Mouse (Mus musculus) heart, adult 8-10 months (tissue): Measurements from ENCODE around the gene Epn1. TPM values are rescaled to one million over a fixed set of nuclear protein-coding genes. Genes with fewer than 3 reads are reported as not detected.

Experiments
- DNase-seq: peaks from one replicate; pipeline ENCODE4 v3.0.0; 2022; ENCODE audit warnings: low spot score
- total RNA-seq, 4 experiments: library from RNA; stranded (reverse); gene quantifications; 2 replicates each; pipeline ENCODE4 v1.2.4; 2022

The Epn1 gene
- 100 to 1,000 TPM; 164 to 192 (median 185) TPM for total RNA-seq

GRCm38 (mm10) chr7:5080010-5080751 lies at the start of gene Epn1:
Gene Epn1, plus strand, starts transcription at chr7:5080235.
- peak; percentile 97 for DNase-seq

GRCm38 (mm10) chr7:5030554-5031275 lies 49.3 kb upstream of the Epn1 start:
- DNase-seq = no peak

GRCm38 (mm10) chr7:5031496-5031895 lies 48.5 kb upstream of the Epn1 start:
- no peak for DNase-seq

- DNase-seq = no peak
Observed at GRCm38 (mm10) chr7:5033818-5034217, 46.2 kb upstream of the Epn1 start, which contains the start of gene 4632433K11Rik. Gene 4632433K11Rik, plus strand, starts transcription at chr7:5034118.

- no peak for DNase-seq
Observed at GRCm38 (mm10) chr7:5035628-5036027, 44.4 kb upstream of the Epn1 start.

- DNase-seq = no peak
Observed at GRCm38 (mm10) chr7:5036136-5036535, 43.9 kb upstream of the Epn1 start.

GRCm38 (mm10) chr7:5037026-5037425 lies 43.0 kb upstream of the Epn1 start:
- DNase-seq = no peak

GRCm38 (mm10) chr7:5037467-5037866 lies 42.6 kb upstream of the Epn1 start:
- DNase-seq = no peak

- peak; percentile 94 for DNase-seq
Observed at GRCm38 (mm10) chr7:5038109-5038732, 41.8 kb upstream of the Epn1 start, which contains the start of gene Zfp784. Gene Zfp784, minus strand, starts transcription at chr7:5038446.

- DNase-seq = no peak
Observed at GRCm38 (mm10) chr7:5038940-5039339, 41.1 kb upstream of the Epn1 start.

- DNase-seq = no peak
Observed at GRCm38 (mm10) chr7:5044981-5045380, 35.1 kb upstream of the Epn1 start.

- DNase-seq = no peak
Observed at GRCm38 (mm10) chr7:5046112-5046511, 33.9 kb upstream of the Epn1 start.

- DNase-seq = peak; percentile 41
Observed at GRCm38 (mm10) chr7:5047313-5047712, 32.7 kb upstream of the Epn1 start.

GRCm38 (mm10) chr7:5051193-5052192 lies 28.5 kb upstream of the Epn1 start, which contains the start of gene Zfp580:
Gene Zfp580, plus strand, starts transcription at chr7:5051538.
- DNase-seq = peak; percentile 64

GRCm38 (mm10) chr7:5052438-5052837 lies 27.6 kb upstream of the Epn1 start:
- DNase-seq = no peak

- DNase-seq = no peak
Observed at GRCm38 (mm10) chr7:5052931-5053343, 27.1 kb upstream of the Epn1 start.

- DNase-seq = no peak
Observed at GRCm38 (mm10) chr7:5053456-5054179, 26.4 kb upstream of the Epn1 start.

GRCm38 (mm10) chr7:5056651-5057263 lies 23.3 kb upstream of the Epn1 start:
- no peak for DNase-seq

GRCm38 (mm10) chr7:5057381-5057780 lies 22.7 kb upstream of the Epn1 start:
- DNase-seq = no peak

GRCm38 (mm10) chr7:5057804-5058203 lies 22.2 kb upstream of the Epn1 start:
- no peak for DNase-seq
